Mouse (Mus musculus) left cerebral cortex, adult 8-10 months (tissue): ENCODE results near the gene Zbed3. TPM values are rescaled to one million over a fixed set of nuclear protein-coding genes. Genes with fewer than 3 reads are reported as not detected.
"Not testable (repeated sequence)": the region's sequence is repeated elsewhere in the genome, so short reads cannot be mapped to it uniquely, and the experiment has no call there.

ENCODE experiments used
- DNase-seq, 2 experiments: peaks; one replicate each; pipeline ENCODE4 v3.0.0; 2022; ENCODE audit warnings: low spot score in 2 of 2
- total RNA-seq, 4 experiments: library from RNA; stranded (reverse); gene quantifications; 2 replicates each; pipeline ENCODE4 v1.2.4; 2022

Gene Zbed3
- total RNA-seq, 4 experiments from 2014 or later, result 14.1 to 18.4 (median 16.1) TPM

- no peak for DNase-seq
Measured at GRCm38 (mm10) chr13:95332086-95332899, 8.9 kb downstream of the Zbed3 start.

- DNase-seq, result no peak
Measured at GRCm38 (mm10) chr13:95336122-95336677, 12.8 kb downstream of the Zbed3 start.

GRCm38 (mm10) chr13:95343470-95343869 lies 20.1 kb downstream of the Zbed3 start:
- no peak for DNase-seq

GRCm38 (mm10) chr13:95345869-95346268 lies 22.5 kb downstream of the Zbed3 start:
- DNase-seq, result no peak

- peak; percentile 48 to 68 for DNase-seq
Measured at GRCm38 (mm10) chr13:95347018-95347696, 23.7 kb downstream of the Zbed3 start.

- DNase-seq, result no peak
Measured at GRCm38 (mm10) chr13:95348476-95348875, 25.1 kb downstream of the Zbed3 start.

GRCm38 (mm10) chr13:95358223-95358622 lies 34.8 kb downstream of the Zbed3 start:
- DNase-seq, result no peak

- DNase-seq, result no peak
Measured at GRCm38 (mm10) chr13:95363440-95363839, 40.0 kb downstream of the Zbed3 start.

GRCm38 (mm10) chr13:95366356-95366755 lies 42.9 kb downstream of the Zbed3 start:
- no peak for DNase-seq

GRCm38 (mm10) chr13:95374701-95375553 lies 51.5 kb downstream of the Zbed3 start, which contains the start of gene Aggf1:
Aggf1 (minus strand) TSS chr13:95375352.
- DNase-seq, result peak; percentile 81 to 89

- no peak for DNase-seq
Measured at GRCm38 (mm10) chr13:95375554-95375914, 52.1 kb downstream of the Zbed3 start.

- not testable (repeated sequence) for DNase-seq
Measured at GRCm38 (mm10) chr13:95376689-95377289, 53.4 kb downstream of the Zbed3 start.

- DNase-seq, result no peak
Measured at GRCm38 (mm10) chr13:95378696-95379095, 55.3 kb downstream of the Zbed3 start.

GRCm38 (mm10) chr13:95382418-95382817 lies 59.0 kb downstream of the Zbed3 start:
- DNase-seq, result no peak

Other genes with a start within 250 kb of the Zbed3 start
- 100 to 1,000 TPM; 126 to 173 (median 151) TPM for gene Pde8b, start 73.3 kb upstream of the Zbed3 start, total RNA-seq
- 10 to 100 TPM; 46.3 to 49.9 (median 48.2) TPM for gene Aggf1, start 51.7 kb downstream of the Zbed3 start, total RNA-seq
- 10 to 100 TPM; 18.4 to 24.3 (median 20.9) TPM for gene Crhbp, start 121.3 kb downstream of the Zbed3 start, total RNA-seq
- not detected for gene S100z, start 155.1 kb downstream of the Zbed3 start, total RNA-seq
- under 1 TPM; 0.13 to 0.44 (median 0.26) TPM for gene F2rl1, start 201.6 kb downstream of the Zbed3 start, total RNA-seq